In the genomic region with DNA sequence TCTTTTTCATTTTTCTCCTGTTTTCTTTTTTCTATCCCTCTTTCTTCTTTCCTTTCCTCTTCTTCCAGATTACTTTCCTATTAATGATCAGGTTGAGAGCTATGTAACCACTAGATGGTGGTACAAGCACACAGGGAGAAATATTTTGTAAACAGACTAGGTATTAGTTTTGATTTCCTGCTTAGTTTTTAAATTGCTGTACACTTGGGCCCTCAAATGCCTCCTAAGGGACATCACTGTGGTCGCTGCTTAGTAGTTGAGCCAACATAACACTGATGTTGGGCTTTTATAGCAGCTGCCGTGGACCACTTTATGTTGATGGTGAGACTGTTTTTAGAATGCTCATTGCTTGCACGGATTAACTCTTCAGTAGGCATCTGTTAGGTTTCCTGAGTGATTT, we compare ENCODE assay signal across 9 mouse cellular contexts.
A peak's percentile ranks its signal among the peaks of the same experiment; 100 is the strongest.
DNase-seq lines count a peak whose midpoint lies in the region; ATAC-seq and TF ChIP-seq lines count a peak whose summit lies in the region.
"Had no signal": no experiment of that assay in that cellular context is flagged by ENCODE, and none has a peak within 500 bp of the region (broad histone marks: within the 10 kb centered on the region; RNA-seq: fewer than 3 reads in every experiment).

No protein-coding gene starts in this region.

- no peaks in the 10 kb centered on the region for H3K27me3 ChIP-seq in intestine, embryonic 14.5 days (replicated peaks; ENCODE audit: control insufficient read depth, insufficient read depth, low read length)
- no peaks in the 10 kb centered on the region for H3K27me3 ChIP-seq in intestine, embryonic 16.5 days (replicated peaks; ENCODE audit: control insufficient read depth, insufficient read depth, low read length)
- H3K27me3 ChIP-seq in MEL (ENCODE audit: control insufficient read depth in 1 of 2, insufficient read depth in 2 of 2, low read length in 2 of 2) = no peaks in the 10 kb centered on the region
- H3K27me3 ChIP-seq in hindbrain, embryonic 14.5 days (ENCODE audit: control insufficient read depth, insufficient read depth, low read length) = no peaks in the 10 kb centered on the region
- H3K27me3 ChIP-seq in midbrain, embryonic 16.5 days (ENCODE audit: control insufficient read depth, insufficient read depth, low read depth, low read length) = no peaks in the 10 kb centered on the region
- H3K27me3 ChIP-seq: liver, embryonic 15.5 days had no signal

- TF ChIP-seq CTCF in MEL (IDR thresholded peaks at IDR 0.05 in 2 of 3, conservative IDR thresholded peaks at IDR 0.05 in 1 of 3; ENCODE audit: control insufficient read depth in 1 of 3, insufficient read depth in 1 of 3, low read depth in 2 of 3, low read length in 3 of 3, poor library complexity in 1 of 3, severe bottlenecking in 1 of 3) = peak in 2 of 3 experiments; percentile 74 to 93; a peak in 4 of 6 replicates

- TF ChIP-seq POLR2A in MEL (IDR thresholded peaks at IDR 0.05; ENCODE audit: control insufficient read depth in 1 of 2, insufficient read depth in 1 of 2, low read depth in 1 of 2, low read length in 2 of 2, poor library complexity in 1 of 2) = no peak

- H3K4me1 ChIP-seq in intestine, embryonic 14.5 days (replicated peaks; ENCODE audit: control insufficient read depth, insufficient read depth, low read length) = peaks cover 18% of the 10 kb centered on the region
- 0 out of 2 replicates have a peak, but pooled peaks cover 6% of the 10 kb centered on the region for H3K4me1 ChIP-seq in intestine, embryonic 16.5 days (ENCODE audit: control insufficient read depth, insufficient read depth, low read length)
- H3K4me1 ChIP-seq in MEL (ENCODE audit: control insufficient read depth in 1 of 2, insufficient read depth in 2 of 2, low read length in 2 of 2) = peaks cover 2 to 16% of the 10 kb centered on the region in 2 experiments; a peak in 3 of 4 replicates
- peaks cover 15% of the 10 kb centered on the region for H3K4me1 ChIP-seq in hindbrain, embryonic 14.5 days (replicated peaks; ENCODE audit: control insufficient read depth, insufficient read depth, low read length)
- H3K4me1 ChIP-seq in midbrain, embryonic 16.5 days (ENCODE audit: control insufficient read depth, insufficient read depth, low read length) = peaks cover 6% of the 10 kb centered on the region; the same call in 1 of the 2 replicates

- TF ChIP-seq RAD21 in MEL (IDR thresholded peaks at IDR 0.05; ENCODE audit: low read depth, low read length) = peak; percentile 100

- no peaks in the 10 kb centered on the region for H3K9me3 ChIP-seq in intestine, embryonic 14.5 days (ENCODE audit: control insufficient read depth, low read length)
- no peaks in the 10 kb centered on the region for H3K9me3 ChIP-seq in intestine, embryonic 16.5 days (ENCODE audit: control insufficient read depth, low read length)
- H3K9me3 ChIP-seq in MEL (replicated peaks; ENCODE audit: insufficient read depth, low read length) = no peaks in the 10 kb centered on the region
- no peaks in the 10 kb centered on the region for H3K9me3 ChIP-seq in hindbrain, embryonic 14.5 days (ENCODE audit: control insufficient read depth, low read length)
- no peaks in the 10 kb centered on the region for H3K9me3 ChIP-seq in midbrain, embryonic 16.5 days (replicated peaks; ENCODE audit: control insufficient read depth, low read length, poor library complexity, severe bottlenecking)
- H3K9me3 ChIP-seq: liver, embryonic 15.5 days had no signal

- no peaks in the 10 kb centered on the region for H3K79me2 ChIP-seq in MEL (ENCODE audit: control insufficient read depth, insufficient read depth, low read length, poor library complexity)

- no peak overlapping the region for H3K9ac ChIP-seq in intestine, embryonic 14.5 days (ENCODE audit: low read length)
- no peak overlapping the region for H3K9ac ChIP-seq in intestine, embryonic 16.5 days (ENCODE audit: low read depth, low read length)
- no peak overlapping the region for H3K9ac ChIP-seq in MEL (ENCODE audit: control insufficient read depth, low read depth, low read length, poor library complexity, severe bottlenecking)
- no peak overlapping the region for H3K9ac ChIP-seq in hindbrain, embryonic 14.5 days
- H3K9ac ChIP-seq in midbrain, embryonic 16.5 days (ENCODE audit: low read depth, low read length) = 0 out of 2 replicates have a peak overlapping the region, but pooled peaks have one; percentile 38
- H3K9ac ChIP-seq: liver, embryonic 15.5 days had no signal

- H3K4me2 ChIP-seq in intestine, embryonic 14.5 days (ENCODE audit: low read length) = 0 out of 2 replicates have a peak overlapping the region, but pooled peaks have one; percentile 24
- H3K4me2 ChIP-seq in intestine, embryonic 16.5 days (ENCODE audit: low read depth, low read length) = no peak overlapping the region
- H3K4me2 ChIP-seq in hindbrain, embryonic 14.5 days (replicated peaks) = peak overlapping the region; percentile 29; the same call in 1 of the 2 replicates
- peak overlapping the region; percentile 39; the same call in 1 of the 2 replicates for H3K4me2 ChIP-seq in midbrain, embryonic 16.5 days (ENCODE audit: low read length)
- H3K4me2 ChIP-seq: liver, embryonic 15.5 days had no signal

- no peak for ATAC-seq in intestine, embryonic 14.5 days (replicated peaks; ENCODE audit: low FRiP score, low TSS enrichment, low read depth)
- no peak for ATAC-seq in intestine, embryonic 16.5 days
- 0 out of 2 replicates have a peak, but pooled peaks have one; percentile 24 for ATAC-seq in hindbrain, embryonic 14.5 days (ENCODE audit: low FRiP score)
- ATAC-seq in midbrain, embryonic 16.5 days = no peak

- peak; percentile 73 for DNase-seq in intestine, embryonic 14.5 days (ENCODE audit: low spot score)
- DNase-seq in A20 (ENCODE audit: low read depth, low spot score) (peak; percentile 68), MEL (ENCODE audit: low read depth, low spot score) (peak; percentile 71)
- DNase-seq in hindbrain, embryonic 14.5 days (ENCODE audit: low spot score) = peak; percentile 76
- DNase-seq in urinary bladder, postnatal 25 days (ENCODE audit: low spot score) = no peak
- DNase-seq in testis, postnatal 14 days (ENCODE audit: low spot score) = no peak

- H3K4me3 ChIP-seq in intestine, embryonic 14.5 days (ENCODE audit: low read depth, low read length) = no peak overlapping the region
- H3K4me3 ChIP-seq in intestine, embryonic 16.5 days (ENCODE audit: low read length) = no peak overlapping the region
- no peak overlapping the region for H3K4me3 ChIP-seq in MEL (ENCODE audit: control insufficient read depth in 1 of 2, insufficient read depth in 1 of 2, low read depth in 2 of 2, low read length in 2 of 2)
- H3K4me3 ChIP-seq in hindbrain, embryonic 14.5 days (replicated peaks; ENCODE audit: low read length) = no peak overlapping the region
- H3K4me3 ChIP-seq in midbrain, embryonic 16.5 days (ENCODE audit: low read depth, low read length) = no peak overlapping the region
- H3K4me3 ChIP-seq: liver, embryonic 15.5 days had no signal

- no peak overlapping the region for H3K27ac ChIP-seq in intestine, embryonic 14.5 days (ENCODE audit: low read depth)
- H3K27ac ChIP-seq in intestine, embryonic 16.5 days (ENCODE audit: low read length) = no peak overlapping the region
- no peak overlapping the region for H3K27ac ChIP-seq in MEL (ENCODE audit: control insufficient read depth, low read depth, low read length)
- no peak overlapping the region for H3K27ac ChIP-seq in hindbrain, embryonic 14.5 days
- H3K27ac ChIP-seq in midbrain, embryonic 16.5 days (ENCODE audit: low read length) = no peak overlapping the region
- H3K27ac ChIP-seq: liver, embryonic 15.5 days had no signal

- 46% methylated on average over 3 of the region's 3 CpGs for WGBS in intestine, embryonic 14.5 days
- WGBS in intestine, embryonic 16.5 days = 25% methylated on average over 3 of the region's 3 CpGs
- WGBS in hindbrain, embryonic 14.5 days = 41% methylated on average over 3 of the region's 3 CpGs
- 38% methylated on average over 3 of the region's 3 CpGs for WGBS in midbrain, embryonic 16.5 days

- no peak for TF ChIP-seq EP300 in MEL (IDR thresholded peaks at IDR 0.05; ENCODE audit: low read depth in 1 of 2, low read length in 2 of 2)

- H3K36me3 ChIP-seq in intestine, embryonic 14.5 days (ENCODE audit: control insufficient read depth, insufficient read depth, low read length) = no peaks in the 10 kb centered on the region
- H3K36me3 ChIP-seq in intestine, embryonic 16.5 days (ENCODE audit: control insufficient read depth, insufficient read depth, low read length) = no peaks in the 10 kb centered on the region
- peaks cover 0 to 15% of the 10 kb centered on the region in 2 experiments; a peak in 2 of 4 replicates for H3K36me3 ChIP-seq in MEL (ENCODE audit: control insufficient read depth in 1 of 2, insufficient read depth in 2 of 2, low read length in 2 of 2)
- H3K36me3 ChIP-seq in hindbrain, embryonic 14.5 days (replicated peaks; ENCODE audit: control insufficient read depth, insufficient read depth) = no peaks in the 10 kb centered on the region
- H3K36me3 ChIP-seq in midbrain, embryonic 16.5 days (ENCODE audit: control insufficient read depth, insufficient read depth, low read length) = no peaks in the 10 kb centered on the region
- H3K36me3 ChIP-seq: liver, embryonic 15.5 days had no signal

TF ChIP-seq in MEL, 35 proteins besides CTCF, POLR2A, EP300 and RAD21:
- TF ChIP-seq SMC3 (IDR thresholded peaks at IDR 0.05; ENCODE audit: low read depth, low read length) (peak; percentile 99), RCOR1 (IDR thresholded peaks at IDR 0.05; ENCODE audit: low read depth, low read length) (no peak), ZC3H11A (IDR thresholded peaks at IDR 0.05; ENCODE audit: low read depth, low read length) (peak; percentile 100)

Comparison
In these comparisons a context has a peak if more than half of its experiments do, and no peak if none do; other contexts are left out.
1. DNase-seq: peak in intestine, embryonic 14.5 days (single experiment), A20 (single experiment), MEL (single experiment) and hindbrain, embryonic 14.5 days (single experiment); none in urinary bladder, postnatal 25 days (single experiment) and testis, postnatal 14 days (single experiment).